Mouse (Mus musculus): ENCODE results near the gene Brms1.

Gene Brms1

GRCm38 (mm10) chr19:5093481-5094242 lies 52.5 kb downstream of the Brms1 start:
- no peak for DNase-seq

- peak; percentile 89 for DNase-seq
These were observed 53.1 kb downstream of the Brms1 start for GRCm38 (mm10) chr19:5094243-5094632.

GRCm38 (mm10) chr19:5094746-5095417 lies 53.7 kb downstream of the Brms1 start:
- no peak for DNase-seq

- DNase-seq, result no peak
These were observed 54.8 kb downstream of the Brms1 start for GRCm38 (mm10) chr19:5095887-5096474.

- no peak for DNase-seq
These were observed 56.6 kb downstream of the Brms1 start for GRCm38 (mm10) chr19:5097521-5098362.

- DNase-seq, result peak; percentile 68
These were observed 57.4 kb downstream of the Brms1 start, which contains the start of gene Cnih2 for GRCm38 (mm10) chr19:5098363-5099143. Gene Cnih2, minus strand, starts transcription at chr19:5098521.
